Comparison of ENCODE assay signal across 22 mouse cellular contexts in genomic region chr6:11999506-11999905, GRCm38 (mm10).
DNase-seq lines count a peak whose midpoint lies in the region; ATAC-seq and TF ChIP-seq lines count a peak whose summit lies in the region.
"Had no signal": no experiment of that assay in that cellular context is flagged by ENCODE, and none has a peak within 500 bp of the region (broad histone marks: within the 10 kb centered on the region; RNA-seq: fewer than 3 reads in every experiment).

No protein-coding gene starts in this region.

- H3K4me1 ChIP-seq in kidney, adult 2 months (ENCODE audit: control insufficient read depth, insufficient read depth, low read length) = peaks cover 8% of the 10 kb centered on the region; the same call in 1 of the 2 replicates
- no peaks in the 10 kb centered on the region for H3K4me1 ChIP-seq in kidney, embryonic 16.5 days (ENCODE audit: insufficient read depth, low read length)
- H3K4me1 ChIP-seq in kidney, postnatal 0 days (replicated peaks; ENCODE audit: insufficient read depth, low read length) = no peaks in the 10 kb centered on the region
- H3K4me1 ChIP-seq in hindbrain, embryonic 11.5 days (replicated peaks; ENCODE audit: control insufficient read depth, insufficient read depth, low read length) = no peaks in the 10 kb centered on the region
- H3K4me1 ChIP-seq: embryonic facial prominence, embryonic 13.5 days; embryonic facial prominence, embryonic 15.5 days; forebrain, embryonic 13.5 days; forebrain, embryonic 15.5 days had no signal

- no peaks in the 10 kb centered on the region for H3K9me3 ChIP-seq in kidney, embryonic 16.5 days (ENCODE audit: low read length)
- H3K9me3 ChIP-seq in kidney, postnatal 0 days (replicated peaks; ENCODE audit: low read length) = no peaks in the 10 kb centered on the region
- no peaks in the 10 kb centered on the region for H3K9me3 ChIP-seq in hindbrain, embryonic 11.5 days (ENCODE audit: control insufficient read depth, low read length)
- H3K9me3 ChIP-seq: embryonic facial prominence, embryonic 13.5 days; embryonic facial prominence, embryonic 15.5 days; forebrain, embryonic 13.5 days; forebrain, embryonic 15.5 days had no signal

- ATAC-seq in kidney, embryonic 16.5 days (ENCODE audit: low FRiP score, low TSS enrichment) = peak; percentile 69; the same call in 1 of the 2 replicates
- peak; percentile 59; the same call in 1 of the 2 replicates for ATAC-seq in kidney, postnatal 0 days (replicated peaks; ENCODE audit: low FRiP score, low read depth)
- no peak for ATAC-seq in hindbrain, embryonic 11.5 days (ENCODE audit: low FRiP score)
- ATAC-seq: forebrain, embryonic 13.5 days; forebrain, embryonic 15.5 days had no signal

- WGBS in kidney, adult 2 months = 49% methylated on average over 1 of the region's 1 CpGs
- 81% methylated on average over 1 of the region's 1 CpGs for WGBS in kidney, embryonic 16.5 days
- 82% methylated on average over 1 of the region's 1 CpGs for WGBS in kidney, postnatal 0 days
- WGBS in hindbrain, embryonic 11.5 days = 92% methylated on average over 1 of the region's 1 CpGs

- peak overlapping the region; percentile 60 for H3K27ac ChIP-seq in kidney, adult 2 months (ENCODE audit: insufficient read depth, low read depth, low read length)
- peak overlapping the region; percentile 20; the same call in 1 of the 2 replicates for H3K27ac ChIP-seq in kidney, embryonic 16.5 days (ENCODE audit: low read length)
- H3K27ac ChIP-seq in kidney, postnatal 0 days = no peak overlapping the region
- H3K27ac ChIP-seq in hindbrain, embryonic 11.5 days (ENCODE audit: low read depth, low read length) = no peak overlapping the region
- H3K27ac ChIP-seq: embryonic facial prominence, embryonic 13.5 days; embryonic facial prominence, embryonic 15.5 days; forebrain, embryonic 13.5 days; forebrain, embryonic 15.5 days had no signal

- H3K9ac ChIP-seq in kidney, embryonic 16.5 days (replicated peaks; ENCODE audit: low read length) = no peak overlapping the region
- H3K9ac ChIP-seq in kidney, postnatal 0 days (ENCODE audit: low read depth, low read length) = no peak overlapping the region
- H3K9ac ChIP-seq in hindbrain, embryonic 11.5 days (ENCODE audit: low read depth, low read length) = no peak overlapping the region
- H3K9ac ChIP-seq: embryonic facial prominence, embryonic 13.5 days; embryonic facial prominence, embryonic 15.5 days; forebrain, embryonic 13.5 days; forebrain, embryonic 15.5 days had no signal

- H3K27me3 ChIP-seq in kidney, adult 2 months (replicated peaks; ENCODE audit: control insufficient read depth, insufficient read depth, low read length) = no peaks in the 10 kb centered on the region
- H3K27me3 ChIP-seq in kidney, embryonic 16.5 days (ENCODE audit: insufficient read depth, low read length) = no peaks in the 10 kb centered on the region
- no peaks in the 10 kb centered on the region for H3K27me3 ChIP-seq in kidney, postnatal 0 days (ENCODE audit: insufficient read depth, low read length)
- no peaks in the 10 kb centered on the region for H3K27me3 ChIP-seq in hindbrain, embryonic 11.5 days (ENCODE audit: control insufficient read depth, insufficient read depth, low read length)
- H3K27me3 ChIP-seq: embryonic facial prominence, embryonic 13.5 days; embryonic facial prominence, embryonic 15.5 days; forebrain, embryonic 13.5 days; forebrain, embryonic 15.5 days had no signal

- H3K4me3 ChIP-seq in kidney, adult 2 months (ENCODE audit: insufficient read depth, low read depth, low read length) = no peak overlapping the region
- no peak overlapping the region for H3K4me3 ChIP-seq in kidney, embryonic 16.5 days (ENCODE audit: low read length)
- no peak overlapping the region for H3K4me3 ChIP-seq in kidney, postnatal 0 days (replicated peaks; ENCODE audit: low read depth, low read length)
- H3K4me3 ChIP-seq in hindbrain, embryonic 11.5 days (ENCODE audit: low read depth, low read length) = no peak overlapping the region
- H3K4me3 ChIP-seq: embryonic facial prominence, embryonic 13.5 days; embryonic facial prominence, embryonic 15.5 days; forebrain, embryonic 13.5 days; forebrain, embryonic 15.5 days had no signal

- no peak for TF ChIP-seq POLR2A in kidney, adult 2 months (IDR thresholded peaks at IDR 0.05; ENCODE audit: low read depth, low read length)

- H3K36me3 ChIP-seq in kidney, adult 2 months (ENCODE audit: control insufficient read depth, insufficient read depth, low read length) = no peaks in the 10 kb centered on the region
- peaks cover 22% of the 10 kb centered on the region for H3K36me3 ChIP-seq in kidney, embryonic 16.5 days (ENCODE audit: insufficient read depth, low read length)
- H3K36me3 ChIP-seq in kidney, postnatal 0 days (ENCODE audit: insufficient read depth, low read length) = peaks cover 16% of the 10 kb centered on the region
- peaks cover 5% of the 10 kb centered on the region; the same call in 1 of the 2 replicates for H3K36me3 ChIP-seq in hindbrain, embryonic 11.5 days (ENCODE audit: control insufficient read depth, insufficient read depth, low read length)

- H3K4me2 ChIP-seq in kidney, embryonic 16.5 days (replicated peaks; ENCODE audit: low read depth, low read length) = no peak overlapping the region
- H3K4me2 ChIP-seq in kidney, postnatal 0 days (ENCODE audit: low read length) = no peak overlapping the region
- no peak overlapping the region for H3K4me2 ChIP-seq in hindbrain, embryonic 11.5 days (replicated peaks; ENCODE audit: low read depth, low read length)
- H3K4me2 ChIP-seq: embryonic facial prominence, embryonic 13.5 days; embryonic facial prominence, embryonic 15.5 days; forebrain, embryonic 13.5 days; forebrain, embryonic 15.5 days had no signal

- TF ChIP-seq CTCF in kidney, adult 2 months (conservative IDR thresholded peaks at IDR 0.05; ENCODE audit: insufficient read depth, insufficient read length, low read depth, low read length) = no peak
- no peak for TF ChIP-seq CTCF in kidney, postnatal 0 days (IDR thresholded peaks at IDR 0.05; ENCODE audit: low read depth)

- DNase-seq in kidney, adult 2 months = peak; percentile 69
- no peak for DNase-seq in kidney, postnatal 14 days
- peak; percentile 68 for DNase-seq in kidney, adult 9 months
- DNase-seq in kidney, postnatal 4 days = no peak
- no peak for DNase-seq in kidney, postnatal 25 days
- DNase-seq in kidney, postnatal 0 days (ENCODE audit: low spot score) = no peak
- no peak for DNase-seq in hindbrain, embryonic 11.5 days (ENCODE audit: low spot score)
- DNase-seq: adrenal gland, adult 2 months; adrenal gland, postnatal 10 days; adrenal gland, postnatal 25 days; cerebellum, adult 11 months; cerebellum, adult 18-20 months; cerebellum, adult 8-10 months; cerebellum, adult 9-11 months; cerebellum, postnatal 14 days; cerebellum, postnatal 36 days; embryo, embryonic 11 days had no signal

Comparison
In these comparisons a context has a peak if more than half of its experiments do, and no peak if none do; other contexts are left out.
1. DNase-seq: peak in kidney, adult 2 months (single experiment) and kidney, adult 9 months (single experiment); none in kidney, postnatal 14 days (single experiment), kidney, postnatal 4 days (0 of 2), kidney, postnatal 25 days (0 of 2), kidney, postnatal 0 days (single experiment) and hindbrain, embryonic 11.5 days (single experiment).
2. H3K27ac ChIP-seq: peak in kidney, adult 2 months (single experiment) and kidney, embryonic 16.5 days (single experiment); none in kidney, postnatal 0 days (single experiment) and hindbrain, embryonic 11.5 days (single experiment).